Mouse (Mus musculus) midbrain, embryonic 16.5 days (tissue): Measurements from ENCODE around the gene Kdm7a. TPM values are rescaled to one million over a fixed set of nuclear protein-coding genes. Genes with fewer than 3 reads are reported as not detected.

Experiments
- ATAC-seq: fragments of 200-750 bp; cut with Nextera tagmentation; 2 replicates; pipeline ENCODE4 v1.8.0; 2017; ENCODE audit warnings: moderate TSS enrichment
- H3K27ac ChIP-seq: fragments of 300-500 bp; sonication (generic); 2 replicates; pipeline ENCODE4 v1.5.1; 2014; ENCODE audit warnings: mild to moderate bottlenecking, low read length, mixed read lengths
- H3K27me3 ChIP-seq: fragments of 300-500 bp; sonication (generic); 2 replicates; pipeline ENCODE4 v1.6.1; 2014; ENCODE audit warnings: low read depth, low read length, mixed read lengths; ENCODE audit not compliant: control insufficient read depth, insufficient read depth
- H3K36me3 ChIP-seq: fragments of 300-500 bp; sonication (generic); 2 replicates; pipeline ENCODE4 v1.6.1; 2014; ENCODE audit warnings: mild to moderate bottlenecking, low read length, moderate library complexity, mixed read lengths; ENCODE audit not compliant: control insufficient read depth, insufficient read depth
- H3K4me1 ChIP-seq: fragments of 300-500 bp; sonication (generic); 2 replicates; pipeline ENCODE4 v1.6.1; 2014; ENCODE audit warnings: mild to moderate bottlenecking, low read length, mixed read lengths; ENCODE audit not compliant: control insufficient read depth, insufficient read depth
- H3K4me2 ChIP-seq: fragments of 300-500 bp; sonication (generic); 2 replicates; pipeline ENCODE4 v1.6.1; 2014; ENCODE audit warnings: mild to moderate bottlenecking, low read length, mixed read lengths
- H3K4me3 ChIP-seq: fragments of 300-500 bp; sonication (generic); 2 replicates; pipeline ENCODE4 v1.5.1; 2014; ENCODE audit warnings: low read depth, mild to moderate bottlenecking, low read length, moderate library complexity, mixed read lengths
- H3K9ac ChIP-seq: fragments of 300-500 bp; sonication (generic); 2 replicates; pipeline ENCODE4 v1.6.1; 2014; ENCODE audit warnings: low read depth, low read length, mixed read lengths
- H3K9me3 ChIP-seq: fragments of 300-500 bp; sonication (generic); replicated peaks from 2 replicates; pipeline ENCODE4 v1.6.1; 2014; ENCODE audit warnings: mild to moderate bottlenecking, low read length, mixed read lengths; ENCODE audit not compliant: control insufficient read depth, poor library complexity, severe bottlenecking
- WGBS: fragments of 180-500 bp; shearing (Covaris S2); extraction: QIAGEN DNeasy Blood & Tissue Kit; methylation state at CpG from one replicate; pipeline ENCODE4 v1.1.7; 2014; 5-methylcytosine and 5-hydroxymethylcytosine counted together
- polyA plus RNA-seq: library from polyadenylated mRNA; unstranded; fragments of >200 nt; fragmentation: Nextera tagmentation; extraction: Ambion mirVana; gene quantifications from 2 replicates; pipeline ENCODE4 v1.2.1, GENCODE M21; 2015

Kdm7a gene
- polyA plus RNA-seq, 1 experiment from 2014 or later = 4.6 TPM

DNA sequence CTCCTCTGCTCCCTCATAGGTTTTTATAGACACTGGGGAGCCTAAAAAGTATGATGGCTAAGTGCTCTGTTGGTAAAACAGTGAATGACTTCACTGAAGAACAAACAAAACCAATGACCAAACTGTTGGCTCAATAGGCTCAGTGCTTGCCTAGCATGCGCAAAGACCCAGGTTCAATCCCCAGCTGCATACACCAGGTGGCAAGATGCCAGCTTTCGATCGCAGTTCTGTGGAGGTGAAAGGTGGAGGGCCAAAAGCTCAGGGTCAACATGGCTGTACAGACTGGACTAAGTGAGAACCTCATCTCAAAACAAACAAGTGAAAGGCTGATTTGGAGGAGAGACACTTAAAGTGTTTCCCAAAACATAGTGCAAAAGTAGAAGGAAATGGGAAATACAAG is 10.5 kb upstream of the Kdm7a start:
- no peaks in the 10 kb centered on the region for H3K4me1 ChIP-seq
- H3K9me3 ChIP-seq = no peaks in the 10 kb centered on the region
- no peak overlapping the region for H3K27ac ChIP-seq
- H3K9ac ChIP-seq = no peak overlapping the region
- WGBS = 93% methylated on average over 3 of the region's 3 CpGs
- H3K36me3 ChIP-seq = no peaks in the 10 kb centered on the region
- no peaks in the 10 kb centered on the region for H3K27me3 ChIP-seq
- no peak overlapping the region for H3K4me3 ChIP-seq
- ATAC-seq = no peak
- no peak overlapping the region for H3K4me2 ChIP-seq

DNA sequence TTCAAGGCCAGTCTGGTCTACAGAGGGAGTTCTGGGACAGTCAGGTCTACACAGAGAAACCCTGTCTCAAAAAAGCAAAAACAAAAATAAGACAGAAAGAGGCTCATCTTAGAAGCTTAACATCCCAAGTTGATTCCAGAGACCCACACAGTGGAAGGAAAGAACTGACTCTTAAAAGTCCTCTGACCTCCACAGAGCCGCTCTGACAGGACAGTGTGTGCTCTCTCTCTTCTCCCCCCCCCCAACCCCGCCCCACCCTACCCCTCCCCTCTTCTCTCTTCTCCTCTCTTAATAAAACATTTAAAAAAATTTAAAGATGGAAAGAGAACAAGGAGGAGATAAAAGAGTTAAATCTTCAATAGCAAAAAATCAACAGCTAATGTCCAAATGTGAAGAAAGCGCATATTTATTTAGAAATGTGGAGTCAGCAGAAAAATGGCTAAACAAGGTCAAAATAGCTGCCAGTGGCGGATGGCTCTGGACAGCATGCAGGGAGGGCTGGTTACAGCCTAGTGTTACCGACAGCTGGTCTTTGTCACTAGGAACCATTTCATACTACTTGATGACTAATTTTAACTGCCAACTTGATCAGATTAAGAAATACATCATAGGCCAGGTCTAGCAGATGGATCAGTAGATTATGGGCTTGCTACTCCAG is 8.5 kb upstream of the Kdm7a start:
- WGBS = 73% methylated on average over 5 of the region's 5 CpGs
- Histone ChIP-seq H3K36me3 (no peaks in the 10 kb centered on the region), H3K4me3 (no peak overlapping the region), H3K4me2 (no peak overlapping the region), H3K4me1 (no peaks in the 10 kb centered on the region), H3K27ac (no peak overlapping the region), H3K9me3 (no peaks in the 10 kb centered on the region), H3K9ac (no peak overlapping the region), H3K27me3 (no peaks in the 10 kb centered on the region)
- no peak for ATAC-seq

GRCm38 (mm10) chr6:39209677-39210076 is 3.1 kb upstream of the Kdm7a start:
- H3K36me3 ChIP-seq = no peaks in the 10 kb centered on the region
- no peaks in the 10 kb centered on the region for H3K9me3 ChIP-seq
- no peak overlapping the region for H3K9ac ChIP-seq
- H3K27me3 ChIP-seq = no peaks in the 10 kb centered on the region
- WGBS = 77% methylated on average over 4 of the region's 4 CpGs
- H3K27ac ChIP-seq = no peak overlapping the region
- no peak overlapping the region for H3K4me3 ChIP-seq
- ATAC-seq = no peak
- H3K4me1 ChIP-seq = peaks cover 2% of the 10 kb centered on the region
- no peak overlapping the region for H3K4me2 ChIP-seq

- 74% methylated on average over 4 of the region's 4 CpGs for WGBS
- Histone ChIP-seq H3K27ac (no peak overlapping the region), H3K4me2 (no peak overlapping the region), H3K9me3 (no peaks in the 10 kb centered on the region), H3K9ac (no peak overlapping the region), H3K4me1 (peaks cover 14% of the 10 kb centered on the region), H3K36me3 (no peaks in the 10 kb centered on the region), H3K4me3 (no peak overlapping the region), H3K27me3 (no peaks in the 10 kb centered on the region)
- ATAC-seq = no peak
Measured at GRCm38 (mm10) chr6:39208181-39208580, 1.6 kb upstream of the Kdm7a start.

GRCm38 (mm10) chr6:39205650-39206580 is 674 bp downstream of the Kdm7a start:
- Histone ChIP-seq H3K4me3 (peak overlapping the region; percentile 99), H3K27me3 (no peaks in the 10 kb centered on the region), H3K36me3 (no peaks in the 10 kb centered on the region), H3K4me2 (peak overlapping the region; percentile 68), H3K4me1 (peaks cover 15% of the 10 kb centered on the region), H3K9me3 (no peaks in the 10 kb centered on the region), H3K9ac (peak overlapping the region; percentile 97), H3K27ac (peak overlapping the region; percentile 96)
- under 1% methylated on average over 69 of the region's 121 CpGs for WGBS
- peak; percentile 77 for ATAC-seq

GRCm38 (mm10) chr6:39205064-39205649 is 1.4 kb downstream of the Kdm7a start:
- Histone ChIP-seq H3K27me3 (no peaks in the 10 kb centered on the region), H3K4me2 (peak overlapping the region; percentile 68), H3K9me3 (no peaks in the 10 kb centered on the region), H3K36me3 (no peaks in the 10 kb centered on the region), H3K27ac (peak overlapping the region; percentile 96), H3K4me3 (peak overlapping the region; percentile 99), H3K4me1 (peaks cover 15% of the 10 kb centered on the region), H3K9ac (peak overlapping the region; percentile 97)
- ATAC-seq = peak; percentile 29; the same call in 1 of the 2 replicates
- WGBS = under 1% methylated on average over 30 of the region's 30 CpGs

- ATAC-seq = no peak
- no peaks in the 10 kb centered on the region for H3K36me3 ChIP-seq
- no peak overlapping the region for H3K27ac ChIP-seq
- H3K4me3 ChIP-seq = no peak overlapping the region
- no peak overlapping the region for H3K9ac ChIP-seq
- H3K4me1 ChIP-seq = peaks cover 15% of the 10 kb centered on the region
- H3K9me3 ChIP-seq = no peaks in the 10 kb centered on the region
- 60% methylated on average over 4 of the region's 4 CpGs for WGBS
- H3K27me3 ChIP-seq = no peaks in the 10 kb centered on the region
- no peak overlapping the region; the same call in 1 of the 2 replicates for H3K4me2 ChIP-seq
Measured at GRCm38 (mm10) chr6:39204444-39204843, 2.1 kb downstream of the Kdm7a start.

- Histone ChIP-seq H3K4me2 (no peak overlapping the region), H3K36me3 (no peaks in the 10 kb centered on the region), H3K27ac (no peak overlapping the region), H3K9me3 (no peaks in the 10 kb centered on the region), H3K9ac (no peak overlapping the region), H3K27me3 (no peaks in the 10 kb centered on the region), H3K4me3 (no peak overlapping the region), H3K4me1 (peaks cover 15% of the 10 kb centered on the region)
- 82% methylated on average over 4 of the region's 4 CpGs for WGBS
- ATAC-seq = no peak
Measured at GRCm38 (mm10) chr6:39203236-39203635, 3.4 kb downstream of the Kdm7a start.

- H3K4me3 ChIP-seq = no peak overlapping the region
- no peaks in the 10 kb centered on the region for H3K27me3 ChIP-seq
- no peaks in the 10 kb centered on the region for H3K4me1 ChIP-seq
- no peak overlapping the region for H3K27ac ChIP-seq
- H3K9me3 ChIP-seq = no peaks in the 10 kb centered on the region
- H3K9ac ChIP-seq = no peak overlapping the region
- ATAC-seq = no peak
- no peaks in the 10 kb centered on the region for H3K36me3 ChIP-seq
- no peak overlapping the region for H3K4me2 ChIP-seq
- 81% methylated on average over 5 of the region's 5 CpGs for WGBS
Measured at GRCm38 (mm10) chr6:39193006-39193405, 13.6 kb downstream of the Kdm7a start.
